Mouse (Mus musculus) NIH3T3 (cell line): Measurements from ENCODE around the gene Cpxm2.

Experiments used
- DNase-seq: peaks from one replicate; pipeline ENCODE4 v3.0.0-alpha.2; 2012; ENCODE audit warnings: low read depth

Cpxm2 gene

GRCm38 (mm10) chr7:132015933-132016332 is 138.6 kb downstream of the Cpxm2 start:
- DNase-seq: no peak

GRCm38 (mm10) chr7:132015193-132015592 is 139.3 kb downstream of the Cpxm2 start:
- DNase-seq: no peak

DNA sequence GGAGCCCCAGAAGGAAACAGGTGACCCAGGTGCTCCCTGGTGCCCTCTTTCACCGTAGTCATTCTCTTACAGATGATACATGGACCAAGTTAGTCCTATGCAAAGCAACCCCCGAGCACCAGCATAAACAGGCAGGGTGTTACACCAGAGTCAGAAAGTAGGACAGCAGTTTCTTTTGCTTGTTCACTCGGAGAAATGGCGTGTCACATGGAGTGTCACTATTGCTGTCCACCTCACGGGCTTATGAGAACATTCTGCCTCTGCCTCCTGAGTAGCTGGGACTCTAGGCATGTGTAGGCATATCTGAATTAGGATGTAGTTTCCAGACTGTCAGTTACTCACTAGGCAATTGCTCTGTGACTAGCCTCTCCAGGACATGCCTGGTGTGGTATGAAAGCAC is 140.6 kb downstream of the Cpxm2 start:
- DNase-seq: no peak

DNA sequence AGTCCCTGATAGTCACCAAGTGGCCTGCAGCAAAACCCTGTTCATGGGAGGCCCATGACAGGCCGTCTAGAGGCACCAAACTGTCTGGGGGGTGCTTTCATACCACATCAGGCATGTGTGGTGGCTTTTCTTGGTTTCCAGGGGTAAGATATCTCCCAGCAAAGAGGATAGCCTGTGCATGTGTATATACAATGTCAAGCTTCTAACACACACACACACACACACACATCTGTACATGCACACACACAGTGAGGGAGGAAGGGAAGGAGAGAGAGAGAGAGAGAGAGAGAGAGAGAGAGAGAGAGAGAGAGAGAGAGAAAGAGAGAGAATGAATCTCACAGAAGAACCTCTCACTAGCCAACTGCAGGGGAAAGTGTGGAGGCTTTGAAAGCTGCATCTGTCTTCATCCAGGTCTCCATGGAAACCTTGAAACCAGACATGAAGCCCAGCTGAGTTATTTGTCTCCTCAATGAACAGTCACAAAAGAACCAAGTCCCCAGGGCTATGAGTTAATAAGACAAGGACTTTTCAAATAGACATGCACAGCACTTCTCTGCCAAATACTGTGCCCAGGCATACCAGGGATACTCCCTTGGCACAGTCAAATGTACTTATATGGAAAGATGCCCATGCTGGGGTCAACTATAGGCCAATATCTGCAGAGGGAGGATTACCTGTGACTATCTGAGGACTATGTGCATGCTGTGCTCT is 141.4 kb downstream of the Cpxm2 start:
- DNase-seq: no peak

GRCm38 (mm10) chr7:132009002-132009401 is 145.5 kb downstream of the Cpxm2 start:
- DNase-seq: no peak

DNA sequence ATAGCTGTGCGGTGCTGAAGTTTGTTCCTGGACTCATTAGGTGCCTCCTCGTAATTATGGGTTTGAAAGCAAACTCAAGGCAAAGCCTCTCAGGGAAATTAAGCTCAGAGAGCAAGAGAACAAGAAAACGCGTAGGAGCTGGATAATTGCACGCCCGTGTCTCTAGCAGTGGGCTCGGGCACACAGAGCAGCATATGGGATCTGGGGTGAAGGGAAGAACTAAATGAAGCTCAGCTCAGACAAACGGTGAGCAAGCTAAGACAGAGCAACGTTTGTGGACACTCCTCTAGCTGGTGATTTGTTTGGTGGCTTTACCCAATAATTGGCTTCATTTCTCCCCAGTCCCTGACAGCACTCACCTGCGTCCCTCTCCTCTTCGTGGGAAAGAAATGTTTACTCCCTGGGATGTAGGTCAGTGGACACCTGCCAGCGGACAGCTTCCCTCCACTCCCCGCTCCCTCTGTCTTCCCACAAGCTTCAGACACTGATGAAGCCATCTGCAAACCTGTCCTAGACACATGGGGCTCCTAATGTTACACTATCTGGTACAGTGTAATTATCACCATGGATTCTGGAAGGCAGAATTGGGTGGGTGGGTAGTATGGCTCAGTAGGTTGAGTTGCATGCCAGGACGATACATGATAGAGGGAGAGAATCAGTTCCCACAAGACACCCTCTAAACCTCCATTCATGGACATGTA is 148.4 kb downstream of the Cpxm2 start:
- no peak for DNase-seq

DNA sequence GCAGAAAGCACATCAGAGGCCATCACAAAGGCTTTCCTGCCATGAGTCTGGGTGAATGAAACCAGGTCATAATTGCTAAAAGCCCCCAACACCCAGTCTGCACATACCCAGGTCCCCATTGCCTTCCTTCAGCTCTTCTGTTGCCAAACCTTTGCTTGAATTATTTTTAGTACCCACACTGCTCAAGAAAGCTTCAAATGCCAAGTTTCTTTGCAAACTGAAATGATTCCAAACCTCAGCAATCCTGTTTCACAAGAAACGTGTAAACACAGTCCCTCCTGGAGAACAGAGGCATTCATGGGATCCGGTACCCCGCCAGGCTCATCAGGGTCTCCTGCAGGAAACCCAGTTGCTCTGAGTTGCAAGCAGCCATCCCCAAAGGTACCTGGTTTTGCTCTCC is 161.7 kb downstream of the Cpxm2 start:
- no peak for DNase-seq

- DNase-seq: no peak
These were observed 162.3 kb downstream of the Cpxm2 start for GRCm38 (mm10) chr7:131992226-131992625.

DNA sequence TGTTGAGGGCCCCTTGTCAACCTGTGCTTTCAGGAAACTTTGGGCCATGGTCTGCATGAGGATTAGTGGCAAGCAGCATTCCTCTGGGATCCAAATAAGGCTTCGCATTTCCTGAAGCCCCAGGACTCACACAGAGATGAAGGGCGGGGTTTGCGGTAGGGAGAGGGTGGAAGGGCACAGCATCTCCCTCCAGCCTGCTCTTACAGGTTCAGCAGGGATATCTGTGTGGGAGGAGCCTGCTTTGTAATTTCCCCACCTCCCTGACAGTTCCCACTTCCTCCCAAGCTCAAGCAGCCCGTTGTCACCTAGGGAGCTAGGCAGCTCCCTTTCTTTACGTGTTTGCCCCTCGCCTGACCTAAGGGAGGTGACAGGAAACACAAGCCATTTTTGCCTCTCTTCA is 165.5 kb downstream of the Cpxm2 start:
- no peak for DNase-seq
